Mouse (Mus musculus): Measurements from ENCODE around the gene Apoa4. TPM values are rescaled to one million over a fixed set of nuclear protein-coding genes. Genes with fewer than 3 reads are reported as not detected.

Apoa4 gene
- total and polyA plus RNA-seq, 2 experiments from 2014 or later = 6.6 TPM; not detected in 1

DNA sequence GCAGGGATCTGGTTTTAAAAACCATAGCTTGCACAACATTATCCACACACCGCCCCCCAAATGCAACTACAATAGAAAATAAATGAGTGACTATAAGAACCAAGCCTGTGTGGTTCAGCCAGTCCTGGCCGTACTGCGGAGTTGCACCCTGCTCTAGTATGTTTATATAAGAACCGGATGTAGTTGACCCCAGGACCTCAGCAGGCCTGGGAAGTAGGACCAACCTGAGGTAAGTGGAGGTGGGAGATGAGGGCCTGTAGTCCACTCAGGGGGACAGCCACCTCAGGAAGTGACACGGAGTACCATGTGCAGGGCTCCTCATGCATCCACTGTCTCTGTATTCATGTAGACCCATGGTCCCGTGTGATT is 33.0 kb upstream of the Apoa4 start:
- Histone ChIP-seq H3K4me3 (ENCODE audit: low read depth, low read length) (no peak overlapping the region), H3K9me3 (replicated peaks; ENCODE audit: control insufficient read depth, low read length) (no peaks in the 10 kb centered on the region), H3K4me2 (ENCODE audit: low read depth, low read length) (no peak overlapping the region), H3K27me3 (ENCODE audit: control insufficient read depth, insufficient read depth, low read length) (no peaks in the 10 kb centered on the region), H3K9ac (replicated peaks; ENCODE audit: low read depth, low read length) (no peak overlapping the region), H3K4me1 (ENCODE audit: control insufficient read depth, insufficient read depth) (no peaks in the 10 kb centered on the region), H3K27ac (ENCODE audit: low read depth) (no peak overlapping the region), H3K36me3 (replicated peaks; ENCODE audit: control insufficient read depth, insufficient read depth, low read length) (peaks cover 97% of the 10 kb centered on the region)
- TF ChIP-seq EP300 (IDR thresholded peaks at IDR 0.05; ENCODE audit: low read depth) (no peak), CTCF (IDR thresholded peaks at IDR 0.05; ENCODE audit: low read depth) (no peak)
- DNase-seq (ENCODE audit: low spot score) = no peak
- 89% methylated on average over 6 of the region's 6 CpGs for WGBS
- ATAC-seq (ENCODE audit: insufficient read depth, low read depth) = no peak

DNA sequence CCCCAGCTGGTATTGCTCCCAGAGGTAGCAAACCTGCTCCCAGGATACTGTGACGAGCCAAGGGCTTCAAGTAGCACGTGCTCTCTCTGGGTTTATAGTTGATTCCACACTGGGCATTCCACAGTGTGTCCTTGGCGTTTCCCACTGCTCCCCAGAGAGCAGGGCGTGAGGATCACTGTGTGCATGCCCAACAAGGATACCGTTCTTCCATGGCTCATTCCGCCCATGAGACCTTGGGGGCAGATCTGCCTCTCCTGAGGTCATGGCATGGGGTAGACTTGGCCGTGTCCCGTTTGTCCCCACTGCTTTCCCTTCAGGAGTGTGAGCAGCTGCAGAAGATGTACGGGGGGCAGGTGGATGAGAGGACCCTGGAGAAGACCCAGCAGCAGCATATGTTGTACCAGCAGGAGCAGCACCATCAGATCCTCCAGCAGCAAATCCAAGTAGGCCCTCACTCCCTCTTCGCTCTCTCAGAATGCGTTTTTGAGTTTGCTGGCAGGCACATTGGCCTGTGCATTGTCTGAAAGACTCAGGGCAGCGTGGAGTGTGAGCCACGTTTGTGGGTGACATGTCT is 32.0 kb upstream of the Apoa4 start:
- 87% methylated on average over 13 of the region's 13 CpGs for WGBS
- no peak overlapping the region for H3K4me2 ChIP-seq (ENCODE audit: low read depth, low read length)
- ATAC-seq (ENCODE audit: insufficient read depth, low read depth) (no peak), DNase-seq (ENCODE audit: low spot score) (no peak)
- TF ChIP-seq CTCF (IDR thresholded peaks at IDR 0.05; ENCODE audit: low read depth) (no peak), EP300 (IDR thresholded peaks at IDR 0.05; ENCODE audit: low read depth) (no peak)
- no peaks in the 10 kb centered on the region for H3K4me1 ChIP-seq (ENCODE audit: control insufficient read depth, insufficient read depth)
- no peak overlapping the region for H3K27ac ChIP-seq (ENCODE audit: low read depth)
- peaks cover 98% of the 10 kb centered on the region for H3K36me3 ChIP-seq (replicated peaks; ENCODE audit: control insufficient read depth, insufficient read depth, low read length)
- H3K4me3 ChIP-seq (ENCODE audit: low read depth, low read length) = no peak overlapping the region
- no peak overlapping the region for H3K9ac ChIP-seq (replicated peaks; ENCODE audit: low read depth, low read length)
- H3K27me3 ChIP-seq (ENCODE audit: control insufficient read depth, insufficient read depth, low read length) = no peaks in the 10 kb centered on the region
- no peaks in the 10 kb centered on the region for H3K9me3 ChIP-seq (replicated peaks; ENCODE audit: control insufficient read depth, low read length)

DNA sequence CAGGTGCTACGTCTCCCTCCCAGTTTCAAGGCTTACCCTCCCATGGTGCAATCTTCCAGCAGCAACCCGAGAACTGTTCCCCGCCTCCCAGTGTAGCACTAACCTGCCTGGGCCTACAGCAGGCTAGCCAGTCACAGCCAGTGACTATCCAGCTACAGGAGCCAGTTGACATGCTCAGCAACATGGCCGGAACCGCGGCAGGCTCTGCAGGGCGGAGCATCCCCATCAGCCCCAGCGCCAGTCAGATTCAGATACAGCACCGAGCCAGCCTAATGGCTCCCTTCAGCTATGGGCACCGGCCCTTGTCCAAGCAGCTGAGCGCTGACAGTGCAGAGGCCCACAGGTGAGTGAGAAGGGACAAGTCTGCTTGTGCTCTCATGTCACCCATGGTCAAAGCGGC is 30.0 kb upstream of the Apoa4 start:
- Histone ChIP-seq H3K36me3 (replicated peaks; ENCODE audit: control insufficient read depth, insufficient read depth, low read length) (peaks cover 89% of the 10 kb centered on the region), H3K9ac (replicated peaks; ENCODE audit: low read depth, low read length) (no peak overlapping the region), H3K4me2 (ENCODE audit: low read depth, low read length) (no peak overlapping the region), H3K9me3 (replicated peaks; ENCODE audit: control insufficient read depth, low read length) (no peaks in the 10 kb centered on the region), H3K27ac (ENCODE audit: low read depth) (no peak overlapping the region), H3K4me3 (ENCODE audit: low read depth, low read length) (no peak overlapping the region), H3K27me3 (ENCODE audit: control insufficient read depth, insufficient read depth, low read length) (no peaks in the 10 kb centered on the region), H3K4me1 (ENCODE audit: control insufficient read depth, insufficient read depth) (peaks cover 9% of the 10 kb centered on the region)
- ATAC-seq (ENCODE audit: insufficient read depth, low read depth) = no peak
- WGBS = 93% methylated on average over 12 of the region's 12 CpGs
- TF ChIP-seq EP300 (IDR thresholded peaks at IDR 0.05; ENCODE audit: low read depth) = no peak
- TF ChIP-seq CTCF (IDR thresholded peaks at IDR 0.05; ENCODE audit: low read depth) = no peak
- DNase-seq (ENCODE audit: low spot score) = no peak

DNA sequence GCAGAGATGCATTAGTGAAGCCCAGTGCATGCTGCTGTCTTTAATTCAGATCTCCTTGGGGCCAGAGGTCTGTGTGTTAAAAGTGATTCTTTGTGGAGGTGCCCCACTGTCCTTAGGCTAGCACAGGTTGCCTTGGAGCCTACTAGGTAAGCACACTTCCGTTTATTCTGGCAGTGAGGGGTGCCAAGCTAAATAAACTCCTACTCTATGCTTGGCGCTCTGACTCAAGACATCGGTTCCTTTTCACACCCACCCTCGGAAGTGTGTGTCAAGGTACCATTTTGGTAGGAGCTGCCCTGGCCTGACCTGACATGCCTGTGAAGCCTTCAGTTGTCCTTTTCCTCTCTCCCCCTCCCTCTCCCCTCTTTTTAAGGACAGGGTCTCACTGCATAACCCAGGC is 26.2 kb upstream of the Apoa4 start:
- Histone ChIP-seq H3K36me3 (replicated peaks; ENCODE audit: control insufficient read depth, insufficient read depth, low read length) (peaks cover 55% of the 10 kb centered on the region), H3K9me3 (replicated peaks; ENCODE audit: control insufficient read depth, low read length) (no peaks in the 10 kb centered on the region), H3K27me3 (ENCODE audit: control insufficient read depth, insufficient read depth, low read length) (no peaks in the 10 kb centered on the region), H3K9ac (replicated peaks; ENCODE audit: low read depth, low read length) (no peak overlapping the region), H3K27ac (ENCODE audit: low read depth) (no peak overlapping the region), H3K4me1 (ENCODE audit: control insufficient read depth, insufficient read depth) (peaks cover 15% of the 10 kb centered on the region), H3K4me3 (ENCODE audit: low read depth, low read length) (no peak overlapping the region), H3K4me2 (ENCODE audit: low read depth, low read length) (no peak overlapping the region)
- DNase-seq (ENCODE audit: low spot score) (no peak), ATAC-seq (ENCODE audit: insufficient read depth, low read depth) (no peak)
- TF ChIP-seq EP300 (IDR thresholded peaks at IDR 0.05; ENCODE audit: low read depth) = no peak
- no peak for TF ChIP-seq CTCF (IDR thresholded peaks at IDR 0.05; ENCODE audit: low read depth)
- 78% methylated on average over 4 of the region's 4 CpGs for WGBS

DNA sequence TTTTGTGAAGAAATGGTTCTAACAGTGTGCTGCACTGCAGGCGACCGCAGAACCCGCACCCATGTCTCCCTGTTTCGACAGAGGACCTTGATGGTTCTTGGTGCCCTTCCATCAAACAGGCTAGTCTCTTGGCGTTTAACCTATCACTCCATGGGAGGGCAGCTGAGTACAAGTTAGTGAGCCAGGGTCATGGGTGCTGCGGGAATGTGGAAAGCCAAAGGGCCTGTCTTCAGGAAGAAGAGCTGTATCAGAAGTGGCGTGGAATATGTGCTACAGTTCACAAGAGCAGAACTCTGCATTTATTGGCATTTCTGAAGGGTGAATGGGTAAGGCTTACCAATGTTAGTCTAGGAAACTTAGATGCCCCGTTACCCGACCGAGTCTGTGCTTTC is 25.6 kb upstream of the Apoa4 start:
- Histone ChIP-seq H3K9ac (replicated peaks; ENCODE audit: low read depth, low read length) (no peak overlapping the region), H3K4me3 (ENCODE audit: low read depth, low read length) (no peak overlapping the region), H3K4me1 (ENCODE audit: control insufficient read depth, insufficient read depth) (peaks cover 15% of the 10 kb centered on the region), H3K9me3 (replicated peaks; ENCODE audit: control insufficient read depth, low read length) (no peaks in the 10 kb centered on the region), H3K36me3 (replicated peaks; ENCODE audit: control insufficient read depth, insufficient read depth, low read length) (peaks cover 55% of the 10 kb centered on the region), H3K27ac (ENCODE audit: low read depth) (peak overlapping the region; percentile 4; the same call in 1 of the 2 replicates), H3K4me2 (ENCODE audit: low read depth, low read length) (no peak overlapping the region), H3K27me3 (ENCODE audit: control insufficient read depth, insufficient read depth, low read length) (no peaks in the 10 kb centered on the region)
- ATAC-seq (ENCODE audit: insufficient read depth, low read depth) (no peak), DNase-seq (ENCODE audit: low spot score) (no peak)
- no peak for TF ChIP-seq EP300 (IDR thresholded peaks at IDR 0.05; ENCODE audit: low read depth)
- no peak for TF ChIP-seq CTCF (IDR thresholded peaks at IDR 0.05; ENCODE audit: low read depth)
- 81% methylated on average over 10 of the region's 10 CpGs for WGBS

Data from heart, postnatal 0 days (tissue).